Mouse (Mus musculus) neutrophil, adult 65 days (primary cell): Measurements from ENCODE around the gene Pou3f3. TPM values are rescaled to one million over a fixed set of nuclear protein-coding genes. Genes with fewer than 3 reads are reported as not detected.

Source experiments
- total RNA-seq: library from RNA; stranded (reverse); gene quantifications from 2 replicates; pipeline ENCODE4 v1.2.4, GENCODE M21; 2023

The Pou3f3 gene
- not detected in 2 replicates for total RNA-seq

GRCm38 (mm10) chr1:42695578-42695915, at the start of gene Pou3f3:
Gene Pou3f3 (plus strand): TSS chr1:42695768.

Other genes with a start within 250 kb of the Pou3f3 start
- gene Mrps9, start 155.5 kb downstream of the Pou3f3 start, total RNA-seq = 15.7 and 19.8 TPM in 2 replicates